In the genomic region with DNA sequence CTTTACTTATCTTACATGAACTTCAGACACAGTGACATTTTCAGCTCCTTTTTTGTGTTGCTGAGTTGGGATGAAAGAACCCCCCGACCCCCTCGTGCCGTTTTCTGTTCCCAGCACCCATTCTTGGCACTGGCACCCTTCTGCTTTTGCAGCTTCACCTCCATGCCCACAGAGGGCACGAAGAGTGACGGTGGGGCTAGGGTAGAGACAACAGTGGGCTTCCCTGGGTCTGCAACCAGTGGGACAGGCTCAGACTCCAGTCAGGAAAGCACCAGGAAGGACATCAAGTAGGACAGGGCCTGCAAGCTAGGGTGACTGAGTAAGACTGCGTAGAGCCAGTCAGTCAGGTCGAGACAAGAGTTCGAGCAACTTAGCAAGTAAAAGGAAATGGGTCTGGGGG, we compare ENCODE assay signal across 8 mouse cellular contexts. TPM values are rescaled to one million over a fixed set of nuclear protein-coding genes. Genes with fewer than 3 reads are reported as not detected.
DNase-seq lines count a peak whose midpoint lies in the region; ATAC-seq lines count a peak whose summit lies in the region.

No protein-coding gene starts in this region.

- 56% methylated on average over 8 of the region's 8 CpGs for WGBS in liver, embryonic 11.5 days
- 49% methylated on average over 8 of the region's 8 CpGs for WGBS in forebrain, embryonic 11.5 days
- WGBS in limb, embryonic 11.5 days = 52% methylated on average over 8 of the region's 8 CpGs
- whole genome bisulfite sequencing in neural tube, embryonic 15.5 days = 46% methylated on average over 8 of the region's 8 CpGs

- H3K36me3 ChIP-seq in liver, embryonic 11.5 days (ENCODE audit: control insufficient read depth, insufficient read depth, low read length) = no peaks in the 10 kb centered on the region
- H3K36me3 ChIP-seq in forebrain, embryonic 11.5 days (ENCODE audit: control insufficient read depth, insufficient read depth, low read length) = no peaks in the 10 kb centered on the region
- peaks cover under 1% of the 10 kb centered on the region; the same call in 1 of the 2 replicates for H3K36me3 ChIP-seq in limb, embryonic 11.5 days (ENCODE audit: control insufficient read depth, insufficient read depth, low read length)
- H3K36me3 ChIP-seq in neural tube, embryonic 15.5 days = peaks cover 13% of the 10 kb centered on the region

- DNase-seq in liver, embryonic 11.5 days (ENCODE audit: low spot score) = no peak
- DNase-seq in liver = no peak
- no peak for DNase-seq in forebrain, embryonic 11.5 days (ENCODE audit: low spot score)
- no peak for DNase-seq in limb, embryonic 11.5 days (ENCODE audit: low spot score)
- DNase-seq in frontal cortex, postnatal 14 days (ENCODE audit: low spot score in 2 of 2) = no peak
- DNase-seq in adipocyte (ENCODE audit: low spot score) = no peak
- no peak for DNase-seq in testis, postnatal 14 days (ENCODE audit: low spot score)

- H3K9ac ChIP-seq in liver, embryonic 11.5 days (ENCODE audit: low read depth, low read length) = peak overlapping the region; percentile 51
- H3K9ac ChIP-seq in forebrain, embryonic 11.5 days (ENCODE audit: low read length) = 0 out of 2 replicates have a peak overlapping the region, but pooled peaks have one; percentile 43
- no peak overlapping the region; the same call in 1 of the 2 replicates for H3K9ac ChIP-seq in limb, embryonic 11.5 days (ENCODE audit: low read length)
- H3K9ac ChIP-seq in neural tube, embryonic 15.5 days (replicated peaks) = peak overlapping the region; percentile 36; the same call in 1 of the 2 replicates

- H3K4me1 ChIP-seq in liver, embryonic 11.5 days (replicated peaks; ENCODE audit: control insufficient read depth, insufficient read depth, low read length) = peaks cover 28% of the 10 kb centered on the region
- no peaks in the 10 kb centered on the region; the same call in 1 of the 2 replicates for H3K4me1 ChIP-seq in forebrain, embryonic 11.5 days (replicated peaks; ENCODE audit: control insufficient read depth, insufficient read depth, low read length)
- H3K4me1 ChIP-seq in limb, embryonic 11.5 days (ENCODE audit: control insufficient read depth, insufficient read depth, low read length) = peaks cover 11% of the 10 kb centered on the region; the same call in 1 of the 2 replicates
- H3K4me1 ChIP-seq in neural tube, embryonic 15.5 days = peaks cover 42% of the 10 kb centered on the region

- peak overlapping the region; percentile 78 for H3K4me2 ChIP-seq in liver, embryonic 11.5 days
- H3K4me2 ChIP-seq in forebrain, embryonic 11.5 days (ENCODE audit: low read depth, low read length, severe bottlenecking) = peak overlapping the region; percentile 97
- H3K4me2 ChIP-seq in limb, embryonic 11.5 days (ENCODE audit: low read depth, severe bottlenecking) = peak overlapping the region; percentile 96
- peak overlapping the region; percentile 67 for H3K4me2 ChIP-seq in neural tube, embryonic 15.5 days

- H3K9me3 ChIP-seq in liver, embryonic 11.5 days (ENCODE audit: control insufficient read depth, low read length) = no peaks in the 10 kb centered on the region
- H3K9me3 ChIP-seq in forebrain, embryonic 11.5 days (ENCODE audit: control insufficient read depth, low read length) = no peaks in the 10 kb centered on the region
- no peaks in the 10 kb centered on the region for H3K9me3 ChIP-seq in limb, embryonic 11.5 days (ENCODE audit: control insufficient read depth, low read length)
- H3K9me3 ChIP-seq in neural tube, embryonic 15.5 days (replicated peaks) = no peaks in the 10 kb centered on the region

- peak overlapping the region; percentile 49 for H3K4me3 ChIP-seq in liver, embryonic 11.5 days (ENCODE audit: low read depth, low read length)
- no peak overlapping the region for H3K4me3 ChIP-seq in forebrain, embryonic 11.5 days (ENCODE audit: low read depth, low read length)
- peak overlapping the region; percentile 26 for H3K4me3 ChIP-seq in limb, embryonic 11.5 days (ENCODE audit: low read depth, low read length)
- H3K4me3 ChIP-seq in neural tube, embryonic 15.5 days (replicated peaks) = peak overlapping the region; percentile 72

- peak overlapping the region; percentile 57 for H3K27ac ChIP-seq in liver, embryonic 11.5 days (ENCODE audit: low read depth, low read length)
- H3K27ac ChIP-seq in forebrain, embryonic 11.5 days (ENCODE audit: low read depth, low read length) = no peak overlapping the region
- no peak overlapping the region for H3K27ac ChIP-seq in limb, embryonic 11.5 days (replicated peaks; ENCODE audit: low read depth, low read length)
- H3K27ac ChIP-seq in neural tube, embryonic 15.5 days (replicated peaks) = peak overlapping the region; percentile 84

- no peak for ATAC-seq in liver, embryonic 11.5 days (replicated peaks; ENCODE audit: low FRiP score)
- peak; percentile 10 for ATAC-seq in forebrain, embryonic 11.5 days (replicated peaks; ENCODE audit: low FRiP score)
- no peak for ATAC-seq in limb, embryonic 11.5 days (ENCODE audit: insufficient number of reproducible peaks, low FRiP score, low TSS enrichment, low read depth)
- 0 out of 2 replicates have a peak, but pooled peaks have one; percentile 11 for ATAC-seq in neural tube, embryonic 15.5 days (ENCODE audit: low FRiP score)

- H3K27me3 ChIP-seq in liver, embryonic 11.5 days (replicated peaks; ENCODE audit: control insufficient read depth, insufficient read depth, low read length) = peaks cover 23% of the 10 kb centered on the region
- peaks cover 6% of the 10 kb centered on the region; the same call in 1 of the 2 replicates for H3K27me3 ChIP-seq in forebrain, embryonic 11.5 days (ENCODE audit: control insufficient read depth, insufficient read depth, low read length)
- peaks cover 29% of the 10 kb centered on the region for H3K27me3 ChIP-seq in limb, embryonic 11.5 days (ENCODE audit: control insufficient read depth, insufficient read depth, low read length)
- H3K27me3 ChIP-seq in neural tube, embryonic 15.5 days (replicated peaks) = peaks cover 5% of the 10 kb centered on the region; the same call in 1 of the 2 replicates

RNA-seq across cellular contexts. Expression of gene Rnf208, which starts 1.7 kb away (rescaled TPM):
- 7.7 and 8.1 TPM in 2 replicates for polyA plus RNA-seq in liver, embryonic 11.5 days (2014; fragmentation: Nextera tagmentation; extraction: Ambion mirVana)
- polyA plus RNA-seq in forebrain, embryonic 11.5 days (2014; fragmentation: Nextera tagmentation; extraction: Ambion mirVana) = 33.0 and 37.6 TPM in 2 replicates
- 6.5 and 8.8 TPM in 2 replicates for polyA plus RNA-seq in limb, embryonic 11.5 days (2014; fragmentation: Nextera tagmentation; extraction: Ambion mirVana)
- polyA plus RNA-seq in neural tube, embryonic 15.5 days (2015; fragmentation: Nextera tagmentation; extraction: Ambion mirVana) = 158 and 190 TPM in 2 replicates

RNA-seq across cellular contexts. Expression of gene Cysrt1, which starts 1.9 kb away (rescaled TPM):
- not detected in 2 replicates for polyA plus RNA-seq in liver, embryonic 11.5 days (2014; fragmentation: Nextera tagmentation; extraction: Ambion mirVana)
- not detected in 2 replicates for polyA plus RNA-seq in forebrain, embryonic 11.5 days (2014; fragmentation: Nextera tagmentation; extraction: Ambion mirVana)
- polyA plus RNA-seq in limb, embryonic 11.5 days (2014; fragmentation: Nextera tagmentation; extraction: Ambion mirVana) = not detected in 2 replicates
- 0.36 and 0.47 TPM in 2 replicates for polyA plus RNA-seq in neural tube, embryonic 15.5 days (2015; fragmentation: Nextera tagmentation; extraction: Ambion mirVana)

RNA-seq across cellular contexts. Expression of gene Rnf224, which starts 3.7 kb away (rescaled TPM):
- 0.10 and 0.21 TPM in 2 replicates for polyA plus RNA-seq in liver, embryonic 11.5 days (2014; fragmentation: Nextera tagmentation; extraction: Ambion mirVana)
- polyA plus RNA-seq in forebrain, embryonic 11.5 days (2014; fragmentation: Nextera tagmentation; extraction: Ambion mirVana) = not detected in 2 replicates
- polyA plus RNA-seq in limb, embryonic 11.5 days (2014; fragmentation: Nextera tagmentation; extraction: Ambion mirVana) = not detected in 2 replicates
- polyA plus RNA-seq in neural tube, embryonic 15.5 days (2015; fragmentation: Nextera tagmentation; extraction: Ambion mirVana) = not detected in 2 replicates

RNA-seq across cellular contexts. Expression of gene Slc34a3, which starts 6.1 kb away (rescaled TPM):
- 0.07 TPM in 1 of 2 replicates, not detected in the other for polyA plus RNA-seq in liver, embryonic 11.5 days (2014; fragmentation: Nextera tagmentation; extraction: Ambion mirVana)
- polyA plus RNA-seq in forebrain, embryonic 11.5 days (2014; fragmentation: Nextera tagmentation; extraction: Ambion mirVana) = not detected in 2 replicates
- not detected in 2 replicates for polyA plus RNA-seq in limb, embryonic 11.5 days (2014; fragmentation: Nextera tagmentation; extraction: Ambion mirVana)
- polyA plus RNA-seq in neural tube, embryonic 15.5 days (2015; fragmentation: Nextera tagmentation; extraction: Ambion mirVana) = not detected in 2 replicates

RNA-seq across cellular contexts. Expression of gene AL732309.1, which starts 6.4 kb away (rescaled TPM):
- polyA plus RNA-seq in liver, embryonic 11.5 days (2014; fragmentation: Nextera tagmentation; extraction: Ambion mirVana) = 6.3 and 6.8 TPM in 2 replicates
- 5.1 and 5.8 TPM in 2 replicates for polyA plus RNA-seq in forebrain, embryonic 11.5 days (2014; fragmentation: Nextera tagmentation; extraction: Ambion mirVana)
- polyA plus RNA-seq in limb, embryonic 11.5 days (2014; fragmentation: Nextera tagmentation; extraction: Ambion mirVana) = 4.0 and 6.6 TPM in 2 replicates
- 4.3 and 4.6 TPM in 2 replicates for polyA plus RNA-seq in neural tube, embryonic 15.5 days (2015; fragmentation: Nextera tagmentation; extraction: Ambion mirVana)

Comparison
In these comparisons a context has a peak if more than half of its experiments do, and no peak if none do; other contexts are left out.
1. ATAC-seq: peak in forebrain, embryonic 11.5 days (single experiment) and neural tube, embryonic 15.5 days (single experiment); none in liver, embryonic 11.5 days (single experiment) and limb, embryonic 11.5 days (single experiment).
2. H3K27ac ChIP-seq: peak in liver, embryonic 11.5 days (single experiment) and neural tube, embryonic 15.5 days (single experiment); none in forebrain, embryonic 11.5 days (single experiment) and limb, embryonic 11.5 days (single experiment).
3. Peak in every context shown above with its lines, with median percentiles within 50 percentile points of each other: H3K4me2 ChIP-seq.